Mouse (Mus musculus): Measurements from ENCODE around the gene Inpp5b.

The Inpp5b gene

GRCm38 (mm10) chr4:124738783-124739182 is 2.9 kb upstream of the Inpp5b start:
- DNase-seq (ENCODE audit: low read depth, low spot score): no peak
- Histone ChIP-seq H3K36me3 (ENCODE audit: control insufficient read depth, insufficient read depth, low read length, poor library complexity, severe bottlenecking) (no peaks in the 10 kb centered on the region), H3K27me3 (ENCODE audit: control insufficient read depth, insufficient read depth, low read length, poor library complexity, severe bottlenecking) (no peaks in the 10 kb centered on the region)

GRCm38 (mm10) chr4:124742839-124743238 is 1.2 kb downstream of the Inpp5b start:
- Histone ChIP-seq H3K36me3 (ENCODE audit: control insufficient read depth, insufficient read depth, low read length, poor library complexity, severe bottlenecking) (no peaks in the 10 kb centered on the region; the same call in 1 of the 2 replicates), H3K27me3 (ENCODE audit: control insufficient read depth, insufficient read depth, low read length, poor library complexity, severe bottlenecking) (no peaks in the 10 kb centered on the region)
- DNase-seq (ENCODE audit: low read depth, low spot score): no peak

- Histone ChIP-seq H3K36me3 (ENCODE audit: control insufficient read depth, insufficient read depth, low read length, poor library complexity, severe bottlenecking) (no peaks in the 10 kb centered on the region; the same call in 1 of the 2 replicates), H3K27me3 (ENCODE audit: control insufficient read depth, insufficient read depth, low read length, poor library complexity, severe bottlenecking) (no peaks in the 10 kb centered on the region)
- no peak for DNase-seq (ENCODE audit: low read depth, low spot score)
These were observed 4.9 kb downstream of the Inpp5b start for GRCm38 (mm10) chr4:124746577-124746976.

GRCm38 (mm10) chr4:124747851-124748250 is 6.2 kb downstream of the Inpp5b start:
- no peak for DNase-seq (ENCODE audit: low read depth, low spot score)
- Histone ChIP-seq H3K36me3 (ENCODE audit: control insufficient read depth, insufficient read depth, low read length, poor library complexity, severe bottlenecking) (no peaks in the 10 kb centered on the region; the same call in 1 of the 2 replicates), H3K27me3 (ENCODE audit: control insufficient read depth, insufficient read depth, low read length, poor library complexity, severe bottlenecking) (no peaks in the 10 kb centered on the region)

- peak; percentile 96 for DNase-seq (ENCODE audit: low read depth, low spot score)
- H3K36me3 ChIP-seq (ENCODE audit: control insufficient read depth, insufficient read depth, low read length, poor library complexity, severe bottlenecking): no peaks in the 10 kb centered on the region
- H3K27me3 ChIP-seq (ENCODE audit: control insufficient read depth, insufficient read depth, low read length, poor library complexity, severe bottlenecking): no peaks in the 10 kb centered on the region
These were observed 9.9 kb downstream of the Inpp5b start for GRCm38 (mm10) chr4:124751300-124752250.

- no peaks in the 10 kb centered on the region for H3K36me3 ChIP-seq (ENCODE audit: control insufficient read depth, insufficient read depth, low read length, poor library complexity, severe bottlenecking)
- DNase-seq (ENCODE audit: low read depth, low spot score): peak; percentile 18
- H3K27me3 ChIP-seq (ENCODE audit: control insufficient read depth, insufficient read depth, low read length, poor library complexity, severe bottlenecking): no peaks in the 10 kb centered on the region
These were observed 10.9 kb downstream of the Inpp5b start for GRCm38 (mm10) chr4:124752281-124753199.

GRCm38 (mm10) chr4:124755526-124755925 is 13.9 kb downstream of the Inpp5b start:
- Histone ChIP-seq H3K27me3 (ENCODE audit: control insufficient read depth, insufficient read depth, low read length, poor library complexity, severe bottlenecking) (no peaks in the 10 kb centered on the region), H3K36me3 (ENCODE audit: control insufficient read depth, insufficient read depth, low read length, poor library complexity, severe bottlenecking) (no peaks in the 10 kb centered on the region)
- DNase-seq (ENCODE audit: low read depth, low spot score): no peak

- DNase-seq (ENCODE audit: low read depth, low spot score): no peak
- H3K27me3 ChIP-seq (ENCODE audit: control insufficient read depth, insufficient read depth, low read length, poor library complexity, severe bottlenecking): no peaks in the 10 kb centered on the region
These were observed 17.7 kb downstream of the Inpp5b start for GRCm38 (mm10) chr4:124759305-124759811.

GRCm38 (mm10) chr4:124761201-124761600 is 19.6 kb downstream of the Inpp5b start:
- H3K27me3 ChIP-seq (ENCODE audit: control insufficient read depth, insufficient read depth, low read length, poor library complexity, severe bottlenecking): no peaks in the 10 kb centered on the region
- H3K36me3 ChIP-seq (ENCODE audit: control insufficient read depth, insufficient read depth, low read length, poor library complexity, severe bottlenecking): no peaks in the 10 kb centered on the region
- no peak for DNase-seq (ENCODE audit: low read depth, low spot score)

More at GRCm38 (mm10) chr4:124759305-124759811, 17.7 kb downstream of the Inpp5b start:
- H3K36me3 ChIP-seq (ENCODE audit: control insufficient read depth, insufficient read depth, low read length, poor library complexity, severe bottlenecking): no peaks in the 10 kb centered on the region

- DNase-seq (ENCODE audit: low read depth, low spot score): no peak
These were observed 21.3 kb downstream of the Inpp5b start for GRCm38 (mm10) chr4:124762858-124763452.

GRCm38 (mm10) chr4:124765802-124766565 is 24.3 kb downstream of the Inpp5b start:
- Histone ChIP-seq H3K27me3 (ENCODE audit: control insufficient read depth, insufficient read depth, low read length, poor library complexity, severe bottlenecking) (no peaks in the 10 kb centered on the region), H3K36me3 (ENCODE audit: control insufficient read depth, insufficient read depth, low read length, poor library complexity, severe bottlenecking) (no peaks in the 10 kb centered on the region)
- DNase-seq (ENCODE audit: low read depth, low spot score): no peak

More at GRCm38 (mm10) chr4:124762858-124763452, 21.3 kb downstream of the Inpp5b start:
- H3K36me3 ChIP-seq (ENCODE audit: control insufficient read depth, insufficient read depth, low read length, poor library complexity, severe bottlenecking): no peaks in the 10 kb centered on the region
- H3K27me3 ChIP-seq (ENCODE audit: control insufficient read depth, insufficient read depth, low read length, poor library complexity, severe bottlenecking): no peaks in the 10 kb centered on the region

- Histone ChIP-seq H3K27me3 (ENCODE audit: control insufficient read depth, insufficient read depth, low read length, poor library complexity, severe bottlenecking) (no peaks in the 10 kb centered on the region), H3K36me3 (ENCODE audit: control insufficient read depth, insufficient read depth, low read length, poor library complexity, severe bottlenecking) (no peaks in the 10 kb centered on the region)
- DNase-seq (ENCODE audit: low read depth, low spot score): no peak
These were observed 24.9 kb downstream of the Inpp5b start for GRCm38 (mm10) chr4:124766566-124766940.

GRCm38 (mm10) chr4:124768963-124769591 is 27.4 kb downstream of the Inpp5b start:
- H3K27me3 ChIP-seq (ENCODE audit: control insufficient read depth, insufficient read depth, low read length, poor library complexity, severe bottlenecking): no peaks in the 10 kb centered on the region
- DNase-seq (ENCODE audit: low read depth, low spot score): no peak
- H3K36me3 ChIP-seq (ENCODE audit: control insufficient read depth, insufficient read depth, low read length, poor library complexity, severe bottlenecking): no peaks in the 10 kb centered on the region
